Mouse (Mus musculus) intestine, postnatal 0 days (tissue): ENCODE data around the gene Gpr15. TPM values are rescaled to one million over a fixed set of nuclear protein-coding genes. Genes with fewer than 3 reads are reported as not detected.

Experiments used
- ATAC-seq: fragments of 200-750 bp; cut with Nextera tagmentation; 2 replicates; pipeline ENCODE4 v1.8.0; 2017; ENCODE audit warnings: mild to moderate bottlenecking, moderate TSS enrichment, moderate library complexity
- H3K27ac ChIP-seq: fragments of 300-500 bp; sonication (generic); 2 replicates; pipeline ENCODE4 v1.5.1; 2014; ENCODE audit warnings: mild to moderate bottlenecking, low read depth, low read length, moderate library complexity
- H3K27me3 ChIP-seq: fragments of 300-500 bp; sonication (generic); replicated peaks from 2 replicates; pipeline ENCODE4 v1.6.1; 2014; ENCODE audit warnings: low read length, mixed read lengths; ENCODE audit not compliant: control insufficient read depth, insufficient read depth
- H3K36me3 ChIP-seq: fragments of 300-500 bp; sonication (generic); 2 replicates; pipeline ENCODE4 v1.6.1; 2014; ENCODE audit warnings: mild to moderate bottlenecking, moderate library complexity; ENCODE audit not compliant: control insufficient read depth, insufficient read depth
- H3K4me1 ChIP-seq: fragments of 300-500 bp; sonication (generic); replicated peaks from 2 replicates; pipeline ENCODE4 v1.6.1; 2014; ENCODE audit warnings: antibody characterized with exemption, low read length, mixed read lengths; ENCODE audit not compliant: control insufficient read depth, insufficient read depth
- H3K4me2 ChIP-seq: fragments of 300-500 bp; sonication (generic); replicated peaks from 2 replicates; pipeline ENCODE4 v1.6.1; 2014; ENCODE audit warnings: low read depth, mild to moderate bottlenecking, moderate library complexity
- H3K4me3 ChIP-seq: fragments of 300-500 bp; sonication (generic); 2 replicates; pipeline ENCODE4 v1.5.1; 2014; ENCODE audit warnings: low read depth, low read length
- H3K9ac ChIP-seq: fragments of 300-500 bp; sonication (generic); 2 replicates; pipeline ENCODE4 v1.6.1; 2014; ENCODE audit warnings: mild to moderate bottlenecking, low read depth, low read length
- H3K9me3 ChIP-seq: fragments of 300-500 bp; sonication (generic); 2 replicates; pipeline ENCODE4 v1.6.1; 2016; ENCODE audit warnings: mixed run types; ENCODE audit not compliant: control insufficient read depth
- CTCF ChIP-seq: sonication (generic); IDR thresholded peaks from 2 replicates; pipeline ENCODE4 v1.5.1; 2016; ENCODE audit warnings: low read depth, mild to moderate bottlenecking, control low read depth, antibody characterized with exemption, moderate library complexity
- WGBS: fragments of 180-500 bp; shearing (Covaris S2); extraction: QIAGEN DNeasy Blood & Tissue Kit; methylation state at CpG from one replicate; pipeline ENCODE4 v1.1.7; 2014; 5-methylcytosine and 5-hydroxymethylcytosine counted together
- polyA plus RNA-seq: library from polyadenylated mRNA; unstranded; fragments of >200 nt; fragmentation: Nextera tagmentation; extraction: Ambion mirVana; gene quantifications from 2 replicates; pipeline ENCODE4 v1.2.1, GENCODE M21; 2015

Gpr15 gene
- polyA plus RNA-seq, 1 experiment from 2014 or later = 0.20 TPM

- no peaks in the 10 kb centered on the region for H3K4me1 ChIP-seq
- H3K9ac ChIP-seq = no peak overlapping the region
- H3K9me3 ChIP-seq = no peaks in the 10 kb centered on the region
- H3K4me3 ChIP-seq = no peak overlapping the region
- no peak overlapping the region for H3K27ac ChIP-seq
- ATAC-seq = no peak
- H3K4me2 ChIP-seq = no peak overlapping the region
- TF ChIP-seq CTCF = peak; percentile 57
- H3K36me3 ChIP-seq = 0 out of 2 replicates have a peak, but pooled peaks cover 4% of the 10 kb centered on the region
- H3K27me3 ChIP-seq = no peaks in the 10 kb centered on the region
Observed at GRCm38 (mm10) chr16:58684537-58684936, 34.3 kb downstream of the Gpr15 start.

- H3K27ac ChIP-seq = no peak overlapping the region
- H3K36me3 ChIP-seq = 0 out of 2 replicates have a peak, but pooled peaks cover 4% of the 10 kb centered on the region
- no peaks in the 10 kb centered on the region for H3K27me3 ChIP-seq
- H3K9me3 ChIP-seq = no peaks in the 10 kb centered on the region
- H3K4me3 ChIP-seq = no peak overlapping the region
- no peaks in the 10 kb centered on the region for H3K4me1 ChIP-seq
- no peak overlapping the region for H3K4me2 ChIP-seq
- WGBS = 88% methylated on average over 4 of the region's 4 CpGs
- TF ChIP-seq CTCF = no peak
- no peak overlapping the region for H3K9ac ChIP-seq
- no peak for ATAC-seq
Observed at GRCm38 (mm10) chr16:58683911-58684310, 35.0 kb downstream of the Gpr15 start.

- no peak for TF ChIP-seq CTCF
- Histone ChIP-seq H3K4me2 (no peak overlapping the region), H3K4me3 (no peak overlapping the region), H3K9ac (no peak overlapping the region), H3K36me3 (peaks cover 12% of the 10 kb centered on the region; the same call in 1 of the 2 replicates), H3K27ac (no peak overlapping the region), H3K4me1 (no peaks in the 10 kb centered on the region), H3K9me3 (no peaks in the 10 kb centered on the region), H3K27me3 (no peaks in the 10 kb centered on the region)
- 68% methylated on average over 7 of the region's 7 CpGs for WGBS
- ATAC-seq = no peak
Observed at GRCm38 (mm10) chr16:58682870-58683269, 36.0 kb downstream of the Gpr15 start.

GRCm38 (mm10) chr16:58682046-58682445 is 36.8 kb downstream of the Gpr15 start:
- no peaks in the 10 kb centered on the region for H3K4me1 ChIP-seq

GRCm38 (mm10) chr16:58678660-58679059 is 40.2 kb downstream of the Gpr15 start:
- WGBS = 73% methylated on average over 7 of the region's 7 CpGs
- H3K4me1 ChIP-seq = no peaks in the 10 kb centered on the region
- H3K4me3 ChIP-seq = no peak overlapping the region
- H3K9me3 ChIP-seq = no peaks in the 10 kb centered on the region
- ATAC-seq = peak; percentile 39; the same call in 1 of the 2 replicates
- H3K9ac ChIP-seq = no peak overlapping the region
- H3K36me3 ChIP-seq = peaks cover 46% of the 10 kb centered on the region
- no peaks in the 10 kb centered on the region for H3K27me3 ChIP-seq
- no peak overlapping the region for H3K4me2 ChIP-seq
- H3K27ac ChIP-seq = no peak overlapping the region
- peak; percentile 45; the same call in 1 of the 2 replicates for TF ChIP-seq CTCF

More at GRCm38 (mm10) chr16:58682046-58682445, 36.8 kb downstream of the Gpr15 start:
- no peak for ATAC-seq
- H3K36me3 ChIP-seq = peaks cover 20% of the 10 kb centered on the region; the same call in 1 of the 2 replicates
- H3K27ac ChIP-seq = no peak overlapping the region
- no peaks in the 10 kb centered on the region for H3K27me3 ChIP-seq
- H3K4me2 ChIP-seq = no peak overlapping the region
- H3K4me3 ChIP-seq = no peak overlapping the region
- no peak overlapping the region for H3K9ac ChIP-seq
- WGBS = 90% methylated on average over 6 of the region's 6 CpGs
- TF ChIP-seq CTCF = no peak
- H3K9me3 ChIP-seq = no peaks in the 10 kb centered on the region

GRCm38 (mm10) chr16:58677491-58677890 is 41.4 kb downstream of the Gpr15 start:
- no peak for ATAC-seq
- 89% methylated on average over 5 of the region's 5 CpGs for WGBS
- H3K36me3 ChIP-seq = peaks cover 49% of the 10 kb centered on the region
- H3K4me3 ChIP-seq = no peak overlapping the region
- H3K4me2 ChIP-seq = no peak overlapping the region
- no peak overlapping the region for H3K9ac ChIP-seq
- H3K9me3 ChIP-seq = no peaks in the 10 kb centered on the region
- no peak for TF ChIP-seq CTCF
- H3K4me1 ChIP-seq = no peaks in the 10 kb centered on the region
- H3K27ac ChIP-seq = no peak overlapping the region
- H3K27me3 ChIP-seq = no peaks in the 10 kb centered on the region

- H3K36me3 ChIP-seq = peaks cover 49% of the 10 kb centered on the region
Observed at GRCm38 (mm10) chr16:58676633-58677032, 42.2 kb downstream of the Gpr15 start.

More at GRCm38 (mm10) chr16:58676633-58677032, 42.2 kb downstream of the Gpr15 start:
- 91% methylated on average over 3 of the region's 3 CpGs for WGBS
- Histone ChIP-seq H3K9ac (no peak overlapping the region), H3K4me3 (no peak overlapping the region), H3K9me3 (no peaks in the 10 kb centered on the region), H3K27me3 (no peaks in the 10 kb centered on the region), H3K4me1 (no peaks in the 10 kb centered on the region), H3K27ac (no peak overlapping the region), H3K4me2 (no peak overlapping the region)
- ATAC-seq = no peak
- TF ChIP-seq CTCF = no peak
